Mouse (Mus musculus) embryonic facial prominence, embryonic 11.5 days (tissue): ENCODE data around the gene Snx4. TPM values are rescaled to one million over a fixed set of nuclear protein-coding genes. Genes with fewer than 3 reads are reported as not detected.

Experiments
- ATAC-seq: fragments of 200-750 bp; cut with Nextera tagmentation; replicated peaks from 2 replicates; pipeline ENCODE4 v1.8.0; 2017; ENCODE audit warnings: low read depth; ENCODE audit not compliant: insufficient number of reproducible peaks, low FRiP score, low TSS enrichment
- DNase-seq: peaks from one replicate; pipeline ENCODE4 v3.0.0-alpha.2; 2015; ENCODE audit warnings: low spot score
- H3K27ac ChIP-seq: fragments of 300-500 bp; sonication (generic); replicated peaks from 2 replicates; pipeline ENCODE4 v1.5.1; 2014; ENCODE audit warnings: mild to moderate bottlenecking, low read depth, low read length, control low read depth
- H3K27me3 ChIP-seq: fragments of 300-500 bp; sonication (generic); 2 replicates; pipeline ENCODE4 v1.6.1; 2014; ENCODE audit warnings: mild to moderate bottlenecking, low read length, moderate library complexity, mixed read lengths; ENCODE audit not compliant: control insufficient read depth, insufficient read depth
- H3K36me3 ChIP-seq: fragments of 300-500 bp; sonication (generic); replicated peaks from 2 replicates; pipeline ENCODE4 v1.6.1; 2014; ENCODE audit warnings: low read depth, mild to moderate bottlenecking, low read length, moderate library complexity, mixed read lengths; ENCODE audit not compliant: control insufficient read depth, insufficient read depth
- H3K4me1 ChIP-seq: fragments of 300-500 bp; sonication (generic); 2 replicates; pipeline ENCODE4 v1.6.1; 2014; ENCODE audit warnings: low read length, mixed read lengths; ENCODE audit not compliant: control insufficient read depth, insufficient read depth
- H3K4me2 ChIP-seq: fragments of 300-500 bp; sonication (generic); 2 replicates; pipeline ENCODE4 v1.6.1; 2014; ENCODE audit warnings: low read depth, mild to moderate bottlenecking, control low read depth, low read length, moderate library complexity
- H3K4me3 ChIP-seq: fragments of 300-500 bp; sonication (generic); 2 replicates; pipeline ENCODE4 v1.5.1; 2014; ENCODE audit warnings: low read depth, low read length, control low read depth
- H3K9ac ChIP-seq: fragments of 300-500 bp; sonication (generic); replicated peaks from 2 replicates; pipeline ENCODE4 v1.6.1; 2014; ENCODE audit warnings: mild to moderate bottlenecking, control low read depth, low read length
- H3K9me3 ChIP-seq: fragments of 300-500 bp; sonication (generic); replicated peaks from 2 replicates; pipeline ENCODE4 v1.6.1; 2016; ENCODE audit warnings: mild to moderate bottlenecking, low read length, inconsistent platforms, mixed read lengths; ENCODE audit not compliant: control insufficient read depth
- WGBS: fragments of 180-500 bp; shearing (Covaris S2); extraction: QIAGEN DNeasy Blood & Tissue Kit; methylation state at CpG from one replicate; pipeline ENCODE4 v1.1.7; 2014; 5-methylcytosine and 5-hydroxymethylcytosine counted together
- polyA plus RNA-seq: library from polyadenylated mRNA; unstranded; fragments of >200 nt; fragmentation: Nextera tagmentation; extraction: Ambion mirVana; gene quantifications from 2 replicates; pipeline ENCODE4 v1.2.1, GENCODE M21; 2014

The Snx4 gene
- polyA plus RNA-seq, 1 experiment from 2014 or later, result 88.7 TPM

DNA sequence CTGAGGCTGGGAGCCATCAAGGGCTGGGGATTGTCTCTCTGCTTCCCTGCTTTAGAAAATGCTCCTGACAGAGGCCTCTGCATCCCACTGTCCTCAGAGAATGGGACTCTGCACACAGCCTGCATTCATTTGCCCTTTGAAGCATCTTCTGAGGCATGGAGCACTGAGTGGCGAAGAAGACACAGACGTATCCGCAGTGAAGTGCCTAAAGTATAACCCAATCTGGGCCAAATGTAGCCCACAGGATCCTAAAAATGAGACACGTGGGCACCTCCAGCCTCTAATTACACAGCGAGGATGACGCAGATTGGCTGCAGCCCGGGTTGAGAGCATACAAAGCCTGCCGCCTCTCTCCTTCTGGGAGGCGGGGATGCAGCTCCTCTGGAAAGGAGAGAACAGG lies 93.1 kb downstream of the Snx4 start:
- no peaks in the 10 kb centered on the region for H3K9me3 ChIP-seq
- H3K36me3 ChIP-seq, result no peaks in the 10 kb centered on the region
- no peak overlapping the region for H3K9ac ChIP-seq
- ATAC-seq (no peak), DNase-seq (no peak)
- no peaks in the 10 kb centered on the region for H3K4me1 ChIP-seq
- no peak overlapping the region for H3K27ac ChIP-seq
- WGBS, result 65% methylated on average over 9 of the region's 9 CpGs
- H3K4me3 ChIP-seq, result no peak overlapping the region
- no peaks in the 10 kb centered on the region for H3K27me3 ChIP-seq
- no peak overlapping the region for H3K4me2 ChIP-seq

DNA sequence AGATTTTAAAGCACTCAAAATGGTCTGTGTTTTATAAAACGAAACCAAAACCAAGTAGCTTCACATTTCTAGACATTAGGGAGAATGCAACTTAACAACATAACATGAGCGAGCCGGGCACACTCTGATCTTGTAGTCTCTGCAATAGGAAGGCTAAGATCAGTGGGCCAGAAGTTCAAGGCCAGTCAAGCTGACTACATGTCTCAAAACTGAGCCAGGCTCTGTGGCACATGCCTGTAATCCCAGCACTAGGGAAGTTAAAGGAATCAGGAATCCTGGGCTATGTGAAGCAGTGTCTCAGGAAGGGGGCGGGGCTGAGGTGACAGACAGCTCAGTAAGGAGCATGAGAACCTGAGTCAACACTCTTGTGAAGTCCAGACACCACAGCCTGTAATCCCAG lies 93.6 kb downstream of the Snx4 start:
- ATAC-seq (no peak), DNase-seq (peak; percentile 4)
- WGBS, result 83% methylated on average over 4 of the region's 4 CpGs
- Histone ChIP-seq H3K9me3 (no peaks in the 10 kb centered on the region), H3K4me1 (no peaks in the 10 kb centered on the region), H3K27ac (no peak overlapping the region), H3K36me3 (no peaks in the 10 kb centered on the region), H3K4me3 (no peak overlapping the region), H3K4me2 (no peak overlapping the region), H3K27me3 (no peaks in the 10 kb centered on the region), H3K9ac (no peak overlapping the region)

DNA sequence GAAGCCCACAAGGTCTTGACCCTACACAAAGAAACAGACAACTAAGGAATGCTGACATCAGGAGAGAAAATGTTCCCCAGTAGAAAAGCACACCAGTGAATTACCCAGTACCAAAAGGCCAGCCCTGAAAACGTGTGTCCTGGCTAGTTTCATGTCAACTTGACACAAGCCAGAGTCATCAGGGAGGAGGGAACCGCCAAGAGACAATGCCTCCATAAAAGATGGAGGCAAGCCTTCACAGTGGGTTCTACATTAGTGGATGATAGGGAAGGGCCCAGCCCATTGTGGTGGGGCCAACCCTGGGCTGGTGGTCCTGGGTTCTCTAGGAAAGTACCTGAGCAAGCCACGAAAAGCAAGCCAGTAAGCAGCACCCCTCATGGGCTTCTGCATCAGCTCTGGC lies 95.1 kb downstream of the Snx4 start:
- Histone ChIP-seq H3K27me3 (no peaks in the 10 kb centered on the region), H3K9me3 (no peaks in the 10 kb centered on the region), H3K4me3 (no peak overlapping the region), H3K9ac (no peak overlapping the region), H3K27ac (no peak overlapping the region), H3K36me3 (no peaks in the 10 kb centered on the region), H3K4me2 (no peak overlapping the region), H3K4me1 (no peaks in the 10 kb centered on the region)
- DNase-seq, result peak; percentile 21
- no peak for ATAC-seq
- 53% methylated on average over 3 of the region's 3 CpGs for WGBS

DNA sequence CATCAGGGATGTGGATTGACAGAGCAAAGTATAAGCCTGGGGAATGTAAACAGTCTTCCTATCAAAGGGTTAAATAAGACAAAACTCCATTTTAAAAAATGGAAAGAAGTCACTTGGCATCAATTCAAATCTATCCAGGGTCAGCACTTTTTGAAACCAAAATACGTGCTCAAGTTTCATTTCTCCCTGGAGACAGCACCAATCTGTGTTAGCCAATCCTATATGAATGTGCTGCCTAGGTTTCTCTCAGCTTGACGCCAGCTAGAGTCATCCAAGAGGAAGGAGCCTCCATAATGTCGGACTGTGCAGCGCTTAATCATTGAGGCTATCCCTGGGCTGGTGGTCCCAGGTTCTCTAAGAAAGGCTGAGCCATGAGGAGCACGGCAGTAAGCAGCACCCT lies 95.9 kb downstream of the Snx4 start:
- no peaks in the 10 kb centered on the region for H3K9me3 ChIP-seq
- no peaks in the 10 kb centered on the region for H3K27me3 ChIP-seq
- no peak overlapping the region for H3K4me2 ChIP-seq
- H3K27ac ChIP-seq, result no peak overlapping the region
- ATAC-seq, result no peak
- 63% methylated on average over 5 of the region's 5 CpGs for WGBS
- H3K4me1 ChIP-seq, result no peaks in the 10 kb centered on the region
- H3K9ac ChIP-seq, result no peak overlapping the region
- H3K4me3 ChIP-seq, result no peak overlapping the region
- no peaks in the 10 kb centered on the region for H3K36me3 ChIP-seq
- DNase-seq, result no peak

Other genes with a start within 250 kb of the Snx4 start
- gene Iqcg, start 195.2 kb upstream of the Snx4 start, polyA plus RNA-seq, result 3.7 and 3.8 TPM in 2 replicates
- gene Rpl35a, start 195.0 kb upstream of the Snx4 start, polyA plus RNA-seq, result 929 and 931 TPM in 2 replicates
- gene Lmln, start 188.9 kb upstream of the Snx4 start, polyA plus RNA-seq, result 1.2 and 2.3 TPM in 2 replicates
- 22.6 and 23.8 TPM in 2 replicates for gene Osbpl11, start 66.4 kb upstream of the Snx4 start, polyA plus RNA-seq
- gene Zfp148, start 129.4 kb downstream of the Snx4 start, polyA plus RNA-seq, result 51.8 and 52.9 TPM in 2 replicates